Mouse (Mus musculus) spleen, adult 2 months (tissue): ENCODE measurements around the gene Rptor. TPM values are rescaled to one million over a fixed set of nuclear protein-coding genes. Genes with fewer than 3 reads are reported as not detected.
A peak's percentile ranks its signal among the peaks of the same experiment; 100 is the strongest.

Experiments
- DNase-seq, 2 experiments: peaks; one replicate each; pipeline versions ENCODE4 v3.0.0 to v3.0.0-alpha.2; 2012 to 2021; ENCODE audit warnings: low spot score in 2 of 2, low read depth in 1 of 2
- H3K27ac ChIP-seq: fragments of 200-500 bp; 2 replicates; pipeline ENCODE4 v1.5.1; 2012; ENCODE audit warnings: low read length, inconsistent platforms; ENCODE audit not compliant: insufficient read depth
- H3K27me3 ChIP-seq: fragments of 200-500 bp; 2 replicates; pipeline ENCODE4 v1.6.1; 2012; ENCODE audit warnings: mild to moderate bottlenecking, moderate library complexity, low read length, inconsistent platforms; ENCODE audit not compliant: control insufficient read depth, insufficient read depth
- H3K36me3 ChIP-seq: fragments of 200-500 bp; 2 replicates; pipeline ENCODE4 v1.6.1; 2012; ENCODE audit warnings: mild to moderate bottlenecking, low read length, inconsistent platforms; ENCODE audit not compliant: control insufficient read depth, insufficient read depth
- H3K4me1 ChIP-seq: fragments of 200-500 bp; 2 replicates; pipeline ENCODE4 v1.6.1; 2011; ENCODE audit warnings: inconsistent platforms; ENCODE audit not compliant: control insufficient read depth, insufficient read depth, insufficient read length
- H3K4me3 ChIP-seq: fragments of 200-500 bp; 2 replicates; pipeline ENCODE4 v1.5.1; 2011; ENCODE audit warnings: mild to moderate bottlenecking, inconsistent platforms; ENCODE audit not compliant: insufficient read depth, insufficient read length; ENCODE audit errors: extremely low read depth
- CTCF ChIP-seq: fragments of 200-500 bp; IDR thresholded peaks from 2 replicates; pipeline ENCODE4 v1.5.1; 2011; ENCODE audit warnings: mild to moderate bottlenecking, inconsistent platforms; ENCODE audit not compliant: insufficient read depth, insufficient read length, insufficient replicate concordance; ENCODE audit errors: extremely low read depth
- POLR2A ChIP-seq: fragments of 200-500 bp; IDR thresholded peaks from 2 replicates; pipeline ENCODE4 v1.6.1; 2011; ENCODE audit warnings: low read depth, low read length, inconsistent platforms
- WGBS: fragments of 180-500 bp; shearing (Covaris S2); methylation state at CpG from one replicate; pipeline ENCODE4 v1.1.7; 2018; 5-methylcytosine and 5-hydroxymethylcytosine counted together
- polyA plus RNA-seq: library from polyadenylated mRNA; depleted of rRNA; stranded (reverse); fragments of >200 nt; gene quantifications from 2 replicates; pipeline ENCODE4 v1.2.3, GENCODE M21; 2012

Rptor gene
- polyA plus RNA-seq, 1 experiment = 18.0 TPM

DNA sequence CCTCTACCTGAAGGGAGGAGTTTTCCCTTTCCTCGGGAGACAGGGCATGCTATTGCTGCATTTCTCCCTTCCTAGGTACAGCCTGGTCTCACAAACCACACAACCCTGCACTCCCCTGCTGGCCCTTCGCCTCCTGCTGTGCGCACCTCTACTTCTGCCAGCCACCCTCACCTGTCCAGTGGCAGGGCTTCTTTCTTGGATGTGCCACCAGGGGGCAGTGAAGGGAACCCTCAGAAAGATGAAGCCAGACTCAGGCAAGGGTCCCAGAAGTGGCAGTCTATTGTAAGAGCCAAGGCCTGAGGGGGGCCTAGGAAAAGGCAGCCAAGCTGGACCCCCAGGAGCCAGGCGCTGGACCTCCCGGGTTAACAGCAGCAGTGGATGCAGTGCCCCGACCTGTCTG lies 332.8 kb downstream of the Rptor start:
- Histone ChIP-seq H3K27ac (no peak overlapping the region), H3K4me3 (no peak overlapping the region), H3K27me3 (no peaks in the 10 kb centered on the region), H3K36me3 (no peaks in the 10 kb centered on the region), H3K4me1 (peaks cover 26% of the 10 kb centered on the region; the same call in 1 of the 2 replicates)
- TF ChIP-seq POLR2A (no peak), CTCF (peak; percentile 71; the same call in 1 of the 2 replicates)
- DNase-seq = peak in 1 of 2 experiments; percentile 74
- WGBS = 70% methylated on average over 6 of the region's 6 CpGs

DNA sequence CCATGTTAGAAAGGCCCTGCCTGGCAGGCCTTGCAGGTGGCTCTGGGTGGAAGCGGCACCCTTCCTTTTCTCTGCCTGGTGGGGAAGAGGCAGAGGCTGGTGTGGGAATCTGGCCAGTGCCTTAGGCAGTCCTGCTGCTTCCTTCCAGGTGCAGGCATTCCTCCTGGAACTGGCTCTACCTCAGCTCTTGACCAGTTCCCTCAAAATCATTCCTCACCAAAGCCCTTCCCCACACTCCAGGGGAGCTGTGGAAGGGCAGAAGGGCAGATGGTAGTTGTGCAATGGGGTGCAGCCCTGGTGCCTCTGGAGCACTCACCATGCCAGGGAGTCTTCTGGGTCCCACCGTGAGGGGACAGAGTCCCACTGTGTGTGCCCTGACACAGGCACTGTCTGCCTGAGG lies 333.8 kb downstream of the Rptor start:
- DNase-seq = no peak
- Histone ChIP-seq H3K27me3 (no peaks in the 10 kb centered on the region), H3K4me3 (no peak overlapping the region), H3K4me1 (peaks cover 26% of the 10 kb centered on the region; the same call in 1 of the 2 replicates), H3K36me3 (no peaks in the 10 kb centered on the region), H3K27ac (no peak overlapping the region)
- TF ChIP-seq POLR2A = no peak
- TF ChIP-seq CTCF = no peak
- WGBS = 88% methylated on average over 2 of the region's 2 CpGs

GRCm38 (mm10) chr11:119937216-119937615 lies 334.5 kb downstream of the Rptor start:
- WGBS = 73% methylated on average over 12 of the region's 12 CpGs
- TF ChIP-seq POLR2A = no peak
- TF ChIP-seq CTCF = no peak
- no peak for DNase-seq
- no peaks in the 10 kb centered on the region for H3K27me3 ChIP-seq
- no peak overlapping the region for H3K27ac ChIP-seq
- H3K4me3 ChIP-seq = no peak overlapping the region
- peaks cover 20% of the 10 kb centered on the region; the same call in 1 of the 2 replicates for H3K4me1 ChIP-seq
- H3K36me3 ChIP-seq = no peaks in the 10 kb centered on the region

GRCm38 (mm10) chr11:119937772-119938502 lies 335.2 kb downstream of the Rptor start:
- TF ChIP-seq CTCF = no peak
- TF ChIP-seq POLR2A = no peak
- Histone ChIP-seq H3K27ac (no peak overlapping the region), H3K4me1 (peaks cover 15% of the 10 kb centered on the region; the same call in 1 of the 2 replicates), H3K27me3 (no peaks in the 10 kb centered on the region), H3K36me3 (no peaks in the 10 kb centered on the region), H3K4me3 (no peak overlapping the region)
- no peak for DNase-seq
- WGBS = 47% methylated on average over 19 of the region's 19 CpGs

DNA sequence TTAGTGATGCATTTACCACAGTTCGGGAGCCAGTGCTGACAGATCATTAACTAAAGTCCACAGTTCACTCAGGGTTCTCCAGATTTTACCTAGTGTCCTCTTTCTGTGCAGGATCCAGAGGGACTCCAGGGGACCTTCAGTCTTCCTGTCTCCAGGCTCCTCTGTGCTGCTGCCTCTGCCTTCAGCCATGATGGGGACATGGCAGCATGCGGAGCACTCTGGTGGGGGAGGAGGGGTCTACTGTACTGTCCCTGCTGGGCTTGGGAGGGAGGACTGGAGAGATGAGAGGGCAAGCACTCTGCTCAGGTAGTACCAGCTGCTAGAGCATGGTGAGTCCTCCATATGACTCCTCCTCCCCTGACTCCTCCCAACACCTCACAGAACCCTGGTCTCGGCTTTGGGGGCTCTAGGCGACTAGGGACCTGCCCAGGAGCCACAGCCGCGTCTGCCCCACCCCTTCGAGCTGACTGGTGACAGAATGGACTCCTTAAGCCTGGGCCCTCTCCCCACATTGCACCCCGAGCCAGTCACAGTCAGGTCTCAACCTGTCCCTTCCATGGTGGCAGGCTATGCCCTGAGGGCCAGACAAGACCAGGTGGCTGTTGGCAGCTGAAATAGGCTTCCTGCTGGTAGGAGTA lies 336.5 kb downstream of the Rptor start:
- no peaks in the 10 kb centered on the region for H3K27me3 ChIP-seq
- TF ChIP-seq POLR2A = no peak
- 76% methylated on average over 8 of the region's 8 CpGs for WGBS
- no peak overlapping the region for H3K27ac ChIP-seq
- H3K4me1 ChIP-seq = peaks cover 8% of the 10 kb centered on the region
- no peak for DNase-seq
- no peaks in the 10 kb centered on the region for H3K36me3 ChIP-seq
- H3K4me3 ChIP-seq = no peak overlapping the region

DNA sequence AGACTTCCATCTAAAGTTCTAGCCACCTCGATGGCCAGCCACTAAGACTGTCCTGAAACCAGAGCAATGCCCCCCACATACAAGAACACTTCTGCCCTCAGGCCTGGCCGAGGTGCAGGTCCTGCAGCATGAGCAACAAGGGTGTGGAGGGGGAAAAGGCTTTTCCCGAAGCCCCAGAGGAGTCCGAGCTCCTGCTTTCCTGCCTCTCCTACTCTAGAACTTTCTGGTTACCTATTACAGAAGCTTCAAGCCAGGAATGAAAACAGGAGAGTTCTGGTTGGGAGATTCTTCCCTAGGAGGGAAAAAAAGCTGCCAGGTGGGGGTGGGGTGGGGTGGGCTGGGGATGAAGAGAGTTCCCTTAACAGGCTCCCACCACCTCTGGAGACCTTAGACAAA lies 337.0 kb downstream of the Rptor start:
- TF ChIP-seq CTCF = no peak
- WGBS = 77% methylated on average over 4 of the region's 4 CpGs
- Histone ChIP-seq H3K27ac (no peak overlapping the region), H3K36me3 (no peaks in the 10 kb centered on the region), H3K4me3 (no peak overlapping the region), H3K27me3 (no peaks in the 10 kb centered on the region), H3K4me1 (peaks cover 6% of the 10 kb centered on the region)
- DNase-seq = no peak

DNA sequence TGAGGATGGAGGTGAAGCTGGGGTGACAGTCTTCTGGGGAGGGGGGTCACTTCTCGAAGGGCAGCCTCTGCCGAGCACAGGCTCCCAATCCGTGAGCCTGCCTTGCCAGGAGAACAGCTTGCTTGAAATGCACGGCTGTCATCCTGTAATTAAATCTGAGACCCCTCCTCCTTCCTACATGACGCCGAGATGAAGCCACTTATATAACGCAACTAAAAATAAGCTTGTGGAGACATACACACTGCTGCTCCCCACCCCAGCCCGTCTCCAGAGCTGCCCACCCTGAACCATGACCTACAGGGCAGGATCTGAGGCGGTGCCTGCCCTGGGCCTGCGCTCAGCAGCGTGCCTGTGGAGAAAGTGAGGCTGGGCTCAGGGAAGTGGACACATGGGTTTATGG lies 337.4 kb downstream of the Rptor start:
- Histone ChIP-seq H3K27ac (no peak overlapping the region), H3K36me3 (no peaks in the 10 kb centered on the region), H3K4me3 (no peak overlapping the region), H3K27me3 (no peaks in the 10 kb centered on the region), H3K4me1 (peaks cover 4% of the 10 kb centered on the region)
- WGBS = 80% methylated on average over 11 of the region's 11 CpGs
- DNase-seq = no peak
- TF ChIP-seq CTCF (no peak), POLR2A (no peak)
